Mouse (Mus musculus) frontal cortex, adult (tissue): ENCODE results near the gene Sik3.
"Not testable (repeated sequence)": the region's sequence is repeated elsewhere in the genome, so short reads cannot be mapped to it uniquely, and the experiment has no call there.

Experiments
- ATAC-seq: cut with Nextera tagmentation; 2 replicates; pipeline ENCODE4 v1.9.2; 2017; ENCODE audit warnings: mild to moderate bottlenecking, moderate library complexity, mixed read lengths; ENCODE audit not compliant: low TSS enrichment

Gene Sik3

GRCm38 (mm10) chr9:46103154-46103553 is 90.5 kb downstream of the Sik3 start:
- ATAC-seq = no peak

- no peak for ATAC-seq
Observed at GRCm38 (mm10) chr9:46106105-46106504, 93.5 kb downstream of the Sik3 start.

GRCm38 (mm10) chr9:46110648-46111047 is 98.0 kb downstream of the Sik3 start:
- ATAC-seq = no peak

GRCm38 (mm10) chr9:46111334-46111733 is 98.7 kb downstream of the Sik3 start:
- no peak for ATAC-seq

GRCm38 (mm10) chr9:46112246-46112645 is 99.6 kb downstream of the Sik3 start:
- no peak for ATAC-seq

GRCm38 (mm10) chr9:46118844-46119385 is 106.3 kb downstream of the Sik3 start:
- no peak for ATAC-seq

- ATAC-seq = 0 out of 2 replicates have a peak, but pooled peaks have one; percentile 34
Observed at GRCm38 (mm10) chr9:46119943-46120441, 107.4 kb downstream of the Sik3 start.

GRCm38 (mm10) chr9:46120468-46121253 is 108.0 kb downstream of the Sik3 start:
- ATAC-seq = no peak

GRCm38 (mm10) chr9:46121486-46121885 is 108.9 kb downstream of the Sik3 start:
- no peak for ATAC-seq

GRCm38 (mm10) chr9:46122731-46123130 is 110.1 kb downstream of the Sik3 start:
- ATAC-seq = no peak

GRCm38 (mm10) chr9:46126295-46126694 is 113.7 kb downstream of the Sik3 start:
- no peak for ATAC-seq

GRCm38 (mm10) chr9:46127326-46127725 is 114.7 kb downstream of the Sik3 start:
- ATAC-seq = no peak

- no peak for ATAC-seq
Observed at GRCm38 (mm10) chr9:46129241-46129640, 116.6 kb downstream of the Sik3 start.

GRCm38 (mm10) chr9:46132821-46133220 is 120.2 kb downstream of the Sik3 start:
- not testable (repeated sequence) for ATAC-seq

GRCm38 (mm10) chr9:46138831-46139230 is 126.2 kb downstream of the Sik3 start:
- no peak for ATAC-seq

GRCm38 (mm10) chr9:46140811-46141210 is 128.2 kb downstream of the Sik3 start:
- ATAC-seq = no peak; the same call in 1 of the 2 replicates

- ATAC-seq = no peak
Observed at GRCm38 (mm10) chr9:46142031-46142430, 129.4 kb downstream of the Sik3 start.

- no peak for ATAC-seq
Observed at GRCm38 (mm10) chr9:46142492-46142891, 129.9 kb downstream of the Sik3 start.

GRCm38 (mm10) chr9:46144976-46145375 is 132.4 kb downstream of the Sik3 start:
- ATAC-seq = no peak

- no peak for ATAC-seq
Observed at GRCm38 (mm10) chr9:46146437-46146836, 133.8 kb downstream of the Sik3 start.

- no peak for ATAC-seq
Observed at GRCm38 (mm10) chr9:46148723-46149122, 136.1 kb downstream of the Sik3 start.

GRCm38 (mm10) chr9:46149392-46149791 is 136.8 kb downstream of the Sik3 start:
- no peak for ATAC-seq

GRCm38 (mm10) chr9:46150116-46150515 is 137.5 kb downstream of the Sik3 start:
- ATAC-seq = no peak
